9 mouse cellular contexts compared by ENCODE assay signal in genomic region chr9:50670690-50671089, GRCm38 (mm10). TPM values are rescaled to one million over a fixed set of nuclear protein-coding genes. Genes with fewer than 3 reads are reported as not detected.
DNase-seq lines count a peak whose midpoint lies in the region; ATAC-seq and TF ChIP-seq lines count a peak whose summit lies in the region.
"Had no signal": no experiment of that assay in that cellular context is flagged by ENCODE, and none has a peak within 500 bp of the region (broad histone marks: within the 10 kb centered on the region; RNA-seq: fewer than 3 reads in every experiment).

No protein-coding gene starts in this region.

- intact Hi-C loops in left cerebral cortex, postnatal 36 days (cut with DNase I) = no loop called here

- H3K36me3 ChIP-seq in embryonic facial prominence, embryonic 12.5 days = peaks cover 30% of the 10 kb centered on the region
- H3K36me3 ChIP-seq in liver, embryonic 11.5 days (ENCODE audit: control insufficient read depth, insufficient read depth, low read length) = no peaks in the 10 kb centered on the region

- POLR2A ChIA-PET in Patski (lab: Charles Lee) = interaction anchor here (0.8 kb wide), 1 partner anchor 103 kb away, joined by 5 read pairs; no protein-coding TSS in a partner anchor

- peak; percentile 87 for TF ChIP-seq CTCF in Patski (IDR thresholded peaks at IDR 0.05)

- H3K4me2 ChIP-seq in embryonic facial prominence, embryonic 12.5 days (replicated peaks) = no peak overlapping the region
- H3K4me2 ChIP-seq in liver, embryonic 11.5 days = no peak overlapping the region

- no peak overlapping the region for H3K4me3 ChIP-seq in embryonic facial prominence, embryonic 12.5 days
- H3K4me3 ChIP-seq in liver, embryonic 11.5 days (ENCODE audit: low read depth, low read length) = no peak overlapping the region
- H3K4me3 ChIP-seq: erythroblast, embryonic 14.5 days had no signal

- H3K9ac ChIP-seq in embryonic facial prominence, embryonic 12.5 days = no peak overlapping the region
- no peak overlapping the region for H3K9ac ChIP-seq in liver, embryonic 11.5 days (ENCODE audit: low read depth, low read length)

- CTCF ChIA-PET in Patski (lab: Charles Lee) = interaction anchor here (0.7 to 2.2 kb wide), 8 partner anchors 10 to 29 kb away, joined by 3 to 11 read pairs (median 4); no protein-coding TSS in a partner anchor

- 37% methylated on average over 5 of the region's 5 CpGs for WGBS in embryonic facial prominence, embryonic 12.5 days
- 28% methylated on average over 5 of the region's 5 CpGs for WGBS in liver, embryonic 11.5 days

- DNase-seq in left cerebral cortex, adult 18-20 months (ENCODE audit: low spot score in 2 of 2) = peak; percentile 26 to 34
- DNase-seq in left cerebral cortex, postnatal 36 days (ENCODE audit: low spot score in 2 of 2) = no peak
- DNase-seq in Patski (ENCODE audit: low read depth, low spot score) = no peak
- DNase-seq in liver, embryonic 11.5 days (ENCODE audit: low spot score) = no peak
- DNase-seq in testis, postnatal 14 days (ENCODE audit: low spot score) = peak; percentile 21

- peak; percentile 21 for ATAC-seq in Patski
- 0 out of 2 replicates have a peak, but pooled peaks have one; percentile 47 for ATAC-seq in embryonic facial prominence, embryonic 12.5 days (ENCODE audit: insufficient number of reproducible peaks, insufficient read depth, low FRiP score, low TSS enrichment)
- ATAC-seq in hematopoietic stem cell, adult 5-6 weeks (replicated peaks in 1 of 2; ENCODE audit: insufficient read depth in 1 of 2, low FRiP score in 2 of 2, low TSS enrichment in 1 of 2, low read depth in 1 of 2, poor library complexity in 2 of 2, severe bottlenecking in 2 of 2) = peak; percentile 86
- peak; percentile 78; the same call in 1 of the 2 replicates for ATAC-seq in liver, embryonic 11.5 days (replicated peaks; ENCODE audit: low FRiP score)
- peak; percentile 76; the same call in 1 of the 2 replicates for ATAC-seq in monocyte, adult 5-6 weeks (replicated peaks; ENCODE audit: insufficient number of reproducible peaks, low FRiP score, low TSS enrichment, poor library complexity, severe bottlenecking)

- in situ Hi-C loops in Patski (cut with MboI; ENCODE audit: low pct_unique_long_range_greater_than_20kb) = loop anchor here (25.0 kb wide), 1 partner anchor 1608 kb away; the partner anchor contains the start of gene Zw10

- no peaks in the 10 kb centered on the region for H3K9me3 ChIP-seq in embryonic facial prominence, embryonic 12.5 days
- H3K9me3 ChIP-seq in liver, embryonic 11.5 days (ENCODE audit: control insufficient read depth, low read length) = no peaks in the 10 kb centered on the region

- H3K27me3 ChIP-seq in Patski = no peaks in the 10 kb centered on the region
- no peaks in the 10 kb centered on the region for H3K27me3 ChIP-seq in embryonic facial prominence, embryonic 12.5 days
- H3K27me3 ChIP-seq in liver, embryonic 11.5 days (replicated peaks; ENCODE audit: control insufficient read depth, insufficient read depth, low read length) = no peaks in the 10 kb centered on the region

- H3K4me1 ChIP-seq in embryonic facial prominence, embryonic 12.5 days = no peaks in the 10 kb centered on the region
- peaks cover 3% of the 10 kb centered on the region for H3K4me1 ChIP-seq in liver, embryonic 11.5 days (replicated peaks; ENCODE audit: control insufficient read depth, insufficient read depth, low read length)

- H3K27ac ChIP-seq in embryonic facial prominence, embryonic 12.5 days = no peak overlapping the region
- H3K27ac ChIP-seq in liver, embryonic 11.5 days (ENCODE audit: low read depth, low read length) = no peak overlapping the region

RNA-seq across cellular contexts. Expression of gene Dlat, which starts 11.1 kb away (rescaled TPM):
- 100 to 1,000 TPM; 107 to 121 TPM for total RNA-seq in left cerebral cortex, adult 18-20 months (2021)
- 100 to 1,000 TPM; 116 to 117 TPM for total RNA-seq in left cerebral cortex, postnatal 36 days (2021)
- 134 TPM for polyA plus RNA-seq in Patski (2021)
- 44.4 and 47.4 TPM in 2 replicates for polyA plus RNA-seq in embryonic facial prominence, embryonic 12.5 days (2016; fragmentation: Nextera tagmentation; extraction: Ambion mirVana)
- 30.7 and 33.5 TPM in 2 replicates for total RNA-seq in hematopoietic stem cell, adult 5-6 weeks (2017)
- polyA plus RNA-seq in liver, embryonic 11.5 days (2014; fragmentation: Nextera tagmentation; extraction: Ambion mirVana) = 77.3 and 83.7 TPM in 2 replicates
- total RNA-seq in monocyte, adult 5-6 weeks (2017) = 19.0 to 26.5 TPM (median 26.5 TPM) in 3 replicates

RNA-seq across cellular contexts. Expression of gene Nkapd1, which starts 53.4 kb away (rescaled TPM):
- 10 to 100 TPM; 16.5 to 21.5 TPM for total RNA-seq in left cerebral cortex, adult 18-20 months (2021)
- total RNA-seq in left cerebral cortex, postnatal 36 days (2021) = 10 to 100 TPM; 23.0 to 25.3 TPM
- 25.4 TPM for polyA plus RNA-seq in Patski (2021)
- 28.5 and 31.4 TPM in 2 replicates for polyA plus RNA-seq in embryonic facial prominence, embryonic 12.5 days (2016; fragmentation: Nextera tagmentation; extraction: Ambion mirVana)
- total RNA-seq in hematopoietic stem cell, adult 5-6 weeks (2017) = 43.5 and 73.0 TPM in 2 replicates
- 16.2 and 20.1 TPM in 2 replicates for polyA plus RNA-seq in liver, embryonic 11.5 days (2014; fragmentation: Nextera tagmentation; extraction: Ambion mirVana)
- total RNA-seq in monocyte, adult 5-6 weeks (2017) = 22.0 to 44.9 TPM (median 38.8 TPM) in 3 replicates

RNA-seq across cellular contexts. Expression of gene Pih1d2, which starts 53.6 kb away (rescaled TPM):
- total RNA-seq in left cerebral cortex, adult 18-20 months (2021) = 1 to 10 TPM; 2.6 to 4.1 TPM
- total RNA-seq in left cerebral cortex, postnatal 36 days (2021) = 1 to 10 TPM; 3.1 to 3.7 TPM
- 8.2 TPM for polyA plus RNA-seq in Patski (2021)
- polyA plus RNA-seq in embryonic facial prominence, embryonic 12.5 days (2016; fragmentation: Nextera tagmentation; extraction: Ambion mirVana) = 4.4 and 4.8 TPM in 2 replicates
- total RNA-seq in hematopoietic stem cell, adult 5-6 weeks (2017) = 0.56 and 4.6 TPM in 2 replicates
- polyA plus RNA-seq in liver, embryonic 11.5 days (2014; fragmentation: Nextera tagmentation; extraction: Ambion mirVana) = 3.3 and 4.2 TPM in 2 replicates
- total RNA-seq in monocyte, adult 5-6 weeks (2017) = 2.2 TPM in 1 of 3 replicates, not detected in the others

Comparison
In these comparisons a context has a peak if more than half of its experiments do, and no peak if none do; other contexts are left out.
1. DNase-seq: peak in left cerebral cortex, adult 18-20 months (2 of 2) and testis, postnatal 14 days (single experiment); none in left cerebral cortex, postnatal 36 days (0 of 2), Patski (single experiment) and liver, embryonic 11.5 days (single experiment).
2. ATAC-seq: peak in every context shown above with its lines; median percentile 86 in hematopoietic stem cell, adult 5-6 weeks; 78 in liver, embryonic 11.5 days; 76 in monocyte, adult 5-6 weeks; 47 in embryonic facial prominence, embryonic 12.5 days; 21 in Patski.